Comparison of ENCODE assay signal across 8 mouse cellular contexts in genomic region chr5:64739311-64740261, GRCm38 (mm10).
DNase-seq lines count a peak whose midpoint lies in the region; ATAC-seq and TF ChIP-seq lines count a peak whose summit lies in the region.

No protein-coding gene starts in this region.

- ATAC-seq in liver, embryonic 11.5 days (replicated peaks; ENCODE audit: low FRiP score) = 0 out of 2 replicates have a peak, but pooled peaks have one; percentile 18
- no peak for ATAC-seq in liver, embryonic 12.5 days
- peak; percentile 52 for ATAC-seq in hindbrain, embryonic 13.5 days (ENCODE audit: low FRiP score)
- peak; percentile 87 for ATAC-seq in lung, postnatal 0 days
- ATAC-seq in monocyte, adult 5-6 weeks (replicated peaks; ENCODE audit: insufficient number of reproducible peaks, low FRiP score, low TSS enrichment, poor library complexity, severe bottlenecking) = no peak
- no peak for ATAC-seq in activated CD4-positive, CD25-positive, alpha-beta regulatory T cell, adult 4 months

- TF ChIP-seq EP300 in lung, postnatal 0 days (IDR thresholded peaks at IDR 0.05) = peak; percentile 64

- H3K9me3 ChIP-seq in liver, embryonic 11.5 days (ENCODE audit: control insufficient read depth, low read length) = no peaks in the 10 kb centered on the region
- no peaks in the 10 kb centered on the region for H3K9me3 ChIP-seq in liver, embryonic 12.5 days (replicated peaks)
- H3K9me3 ChIP-seq in hindbrain, embryonic 13.5 days = no peaks in the 10 kb centered on the region
- no peaks in the 10 kb centered on the region for H3K9me3 ChIP-seq in lung, postnatal 0 days (ENCODE audit: low read length)

- no peak overlapping the region for H3K9ac ChIP-seq in liver, embryonic 11.5 days (ENCODE audit: low read depth, low read length)
- H3K9ac ChIP-seq in liver, embryonic 12.5 days = no peak overlapping the region
- H3K9ac ChIP-seq in hindbrain, embryonic 13.5 days = no peak overlapping the region
- no peak overlapping the region for H3K9ac ChIP-seq in lung, postnatal 0 days (replicated peaks; ENCODE audit: low read depth)

- no peak for DNase-seq in liver, embryonic 11.5 days (ENCODE audit: low spot score)
- DNase-seq in lung, postnatal 0 days (ENCODE audit: low spot score) = peak; percentile 64
- no peak for DNase-seq in adrenal gland, postnatal 25 days
- no peak for DNase-seq in spleen, postnatal 4 days (ENCODE audit: low spot score in 2 of 2)

- H3K4me3 ChIP-seq in liver, embryonic 11.5 days (ENCODE audit: low read depth, low read length) = no peak overlapping the region
- H3K4me3 ChIP-seq in liver, embryonic 12.5 days = no peak overlapping the region
- no peak overlapping the region for H3K4me3 ChIP-seq in hindbrain, embryonic 13.5 days
- H3K4me3 ChIP-seq in lung, postnatal 0 days (ENCODE audit: low read depth, low read length) = no peak overlapping the region

- no peaks in the 10 kb centered on the region for H3K36me3 ChIP-seq in liver, embryonic 11.5 days (ENCODE audit: control insufficient read depth, insufficient read depth, low read length)
- H3K36me3 ChIP-seq in liver, embryonic 12.5 days = no peaks in the 10 kb centered on the region
- H3K36me3 ChIP-seq in hindbrain, embryonic 13.5 days = no peaks in the 10 kb centered on the region
- H3K36me3 ChIP-seq in lung, postnatal 0 days (ENCODE audit: insufficient read depth, low read length) = no peaks in the 10 kb centered on the region

- H3K4me1 ChIP-seq in liver, embryonic 11.5 days (replicated peaks; ENCODE audit: control insufficient read depth, insufficient read depth, low read length) = peaks cover 15% of the 10 kb centered on the region; the same call in 1 of the 2 replicates
- H3K4me1 ChIP-seq in liver, embryonic 12.5 days = peaks cover 23% of the 10 kb centered on the region
- peaks cover 23% of the 10 kb centered on the region for H3K4me1 ChIP-seq in hindbrain, embryonic 13.5 days (replicated peaks)
- H3K4me1 ChIP-seq in lung, postnatal 0 days (ENCODE audit: insufficient read depth, low read depth, low read length) = peaks cover 13% of the 10 kb centered on the region

- H3K4me2 ChIP-seq in liver, embryonic 11.5 days = no peak overlapping the region
- H3K4me2 ChIP-seq in liver, embryonic 12.5 days = no peak overlapping the region
- no peak overlapping the region for H3K4me2 ChIP-seq in hindbrain, embryonic 13.5 days
- no peak overlapping the region for H3K4me2 ChIP-seq in lung, postnatal 0 days (replicated peaks; ENCODE audit: low read depth, low read length)

- WGBS in liver, embryonic 11.5 days = 44% methylated on average over 15 of the region's 15 CpGs
- WGBS in liver, embryonic 12.5 days (ENCODE audit: insufficient replicate concordance) = 48% methylated on average over 15 of the region's 15 CpGs
- WGBS in hindbrain, embryonic 13.5 days = 6% methylated on average over 15 of the region's 15 CpGs
- 16% methylated on average over 15 of the region's 15 CpGs for WGBS in lung, postnatal 0 days

- H3K27ac ChIP-seq in liver, embryonic 11.5 days (ENCODE audit: low read depth, low read length) = peak overlapping the region; percentile 45; the same call in 1 of the 2 replicates
- H3K27ac ChIP-seq in liver, embryonic 12.5 days = no peak overlapping the region
- no peak overlapping the region for H3K27ac ChIP-seq in hindbrain, embryonic 13.5 days
- no peak overlapping the region for H3K27ac ChIP-seq in lung, postnatal 0 days (ENCODE audit: low read length)

- TF ChIP-seq CTCF in lung, postnatal 0 days (IDR thresholded peaks at IDR 0.05) = no peak

- no peaks in the 10 kb centered on the region for H3K27me3 ChIP-seq in liver, embryonic 11.5 days (replicated peaks; ENCODE audit: control insufficient read depth, insufficient read depth, low read length)
- H3K27me3 ChIP-seq in liver, embryonic 12.5 days (replicated peaks) = peaks cover 5% of the 10 kb centered on the region; the same call in 1 of the 2 replicates
- no peaks in the 10 kb centered on the region for H3K27me3 ChIP-seq in hindbrain, embryonic 13.5 days
- H3K27me3 ChIP-seq in lung, postnatal 0 days (replicated peaks; ENCODE audit: insufficient read depth, low read length) = no peaks in the 10 kb centered on the region

Comparison
In these comparisons a context has a peak if more than half of its experiments do, and no peak if none do; other contexts are left out.
1. ATAC-seq: peak in liver, embryonic 11.5 days (single experiment), hindbrain, embryonic 13.5 days (single experiment) and lung, postnatal 0 days (single experiment); none in liver, embryonic 12.5 days (single experiment), monocyte, adult 5-6 weeks (single experiment) and activated CD4-positive, CD25-positive, alpha-beta regulatory T cell, adult 4 months (single experiment).